Mouse (Mus musculus) pancreas, adult 10 weeks (tissue): Measurements from ENCODE around the gene Eif3b. TPM values are rescaled to one million over a fixed set of nuclear protein-coding genes. Genes with fewer than 3 reads are reported as not detected.

Experiments
- polyA plus RNA-seq: library from polyadenylated mRNA; stranded (reverse); fragments of 350-450 nt; fragmentation: Illumina TruSeq; extraction: RNeasy Lipid Tissue Mini Kit (QIAGEN cat#74804); gene quantifications from one replicate; pipeline ENCODE4 v1.2.3, GENCODE M21; 2015; ENCODE audit warnings: low read depth, low replicate concordance; ENCODE audit not compliant: insufficient read depth

Eif3b gene
- 41.8 TPM for polyA plus RNA-seq

DNA sequence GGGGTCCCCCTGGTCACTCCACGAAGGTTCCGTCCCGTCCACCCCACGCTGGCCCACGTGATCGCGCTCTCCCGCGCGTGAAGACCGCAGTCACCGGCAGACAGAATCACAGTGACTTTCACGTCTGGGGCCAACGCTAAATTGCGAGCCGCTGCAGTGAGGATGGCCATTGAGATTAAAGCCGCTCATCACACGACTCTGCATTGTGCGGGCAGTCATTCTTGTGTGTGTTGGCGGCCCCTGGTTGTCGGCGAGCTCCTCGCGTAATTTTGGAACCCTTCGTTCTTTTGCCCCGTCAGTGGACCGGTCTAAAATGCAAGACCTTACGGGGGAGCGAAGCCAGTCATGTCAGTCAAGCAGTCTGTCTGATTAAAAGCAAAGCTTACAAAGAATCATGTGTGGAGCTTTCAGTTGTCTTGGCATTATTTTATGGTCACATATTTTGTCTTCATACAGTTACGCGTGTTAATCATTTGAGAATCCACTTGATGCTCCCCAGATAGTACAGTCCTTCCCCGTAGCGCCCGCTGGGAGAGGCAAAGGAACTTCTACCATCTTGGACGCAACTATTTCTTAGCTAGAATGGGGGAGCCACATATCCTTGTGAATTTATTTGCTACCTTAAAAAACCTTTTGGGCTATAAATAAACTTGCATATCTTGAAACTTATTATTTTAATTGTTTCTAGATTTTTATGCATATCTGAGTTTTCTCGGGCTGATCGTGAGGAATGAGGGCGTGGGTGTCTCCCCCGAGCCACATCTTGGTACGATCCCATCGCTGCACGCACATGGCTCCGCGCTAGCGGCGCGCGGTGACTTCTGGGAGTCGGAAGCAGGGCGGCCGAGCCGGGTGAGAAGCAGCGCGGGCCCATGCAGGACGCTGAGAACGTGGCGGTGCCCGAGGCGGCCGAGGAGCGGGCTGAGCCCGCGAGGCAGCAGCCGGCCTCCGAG lies at the start of gene Eif3b:
TSS of gene Eif3b (plus strand) at position 840 of the 953 bp plus-strand sequence.

GRCm38 (mm10) chr5:140388588-140389576 lies 30.2 kb upstream of the Eif3b start, which contains the start of gene Snx8:
Gene Snx8, minus strand, starts transcription at chr5:140389262.

DNA sequence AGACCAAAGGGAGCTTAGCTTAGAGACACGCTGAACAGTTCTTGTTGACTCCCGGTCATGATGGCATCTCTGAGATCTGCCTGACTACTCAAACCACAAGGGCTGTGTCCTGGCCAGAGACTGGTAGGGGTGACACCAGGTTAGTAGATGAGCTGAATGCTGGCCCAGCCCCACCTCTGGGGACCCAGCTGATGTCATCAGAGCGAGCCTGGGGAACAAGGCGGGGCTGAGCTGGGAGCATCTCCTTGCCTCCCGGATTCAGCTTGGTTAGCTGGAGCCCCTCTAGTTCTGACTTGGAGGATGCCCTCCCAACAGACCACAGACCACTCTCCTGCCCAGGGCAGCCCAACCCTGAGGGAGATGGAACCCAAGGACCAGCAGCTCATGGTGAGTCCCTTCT lies 26.2 kb downstream of the Eif3b start, which contains the start of gene Gm4869:
TSS of gene Gm4869 (plus strand) at position 301 of the 400 bp plus-strand sequence.

Other genes with a start within 250 kb of the Eif3b start
- 2.8 TPM for gene Mad1l1, start 97.8 kb upstream of the Eif3b start, polyA plus RNA-seq
- 2.8 TPM for gene Nudt1, start 97.7 kb upstream of the Eif3b start, polyA plus RNA-seq
- 1.6 TPM for gene Mrm2, start 87.4 kb upstream of the Eif3b start, polyA plus RNA-seq
- 6.2 TPM for gene Snx8, start 30.1 kb upstream of the Eif3b start, polyA plus RNA-seq
- gene Gm4869, start 26.3 kb downstream of the Eif3b start, polyA plus RNA-seq, result not detected
- gene Chst12, start 86.2 kb downstream of the Eif3b start, polyA plus RNA-seq, result 6.8 TPM
- gene Grifin, start 145.7 kb downstream of the Eif3b start, polyA plus RNA-seq, result not detected
- 14.2 TPM for gene Lfng, start 188.0 kb downstream of the Eif3b start, polyA plus RNA-seq
- 3.7 TPM for gene Ttyh3, start 229.7 kb downstream of the Eif3b start, polyA plus RNA-seq